Mouse (Mus musculus): ENCODE measurements around the gene Zp2. TPM values are rescaled to one million over a fixed set of nuclear protein-coding genes. Genes with fewer than 3 reads are reported as not detected.
A peak's percentile ranks its signal among the peaks of the same experiment; 100 is the strongest.

Zp2 gene
- total and polyA plus RNA-seq, 2 experiments from 2014 or later: not detected

DNA sequence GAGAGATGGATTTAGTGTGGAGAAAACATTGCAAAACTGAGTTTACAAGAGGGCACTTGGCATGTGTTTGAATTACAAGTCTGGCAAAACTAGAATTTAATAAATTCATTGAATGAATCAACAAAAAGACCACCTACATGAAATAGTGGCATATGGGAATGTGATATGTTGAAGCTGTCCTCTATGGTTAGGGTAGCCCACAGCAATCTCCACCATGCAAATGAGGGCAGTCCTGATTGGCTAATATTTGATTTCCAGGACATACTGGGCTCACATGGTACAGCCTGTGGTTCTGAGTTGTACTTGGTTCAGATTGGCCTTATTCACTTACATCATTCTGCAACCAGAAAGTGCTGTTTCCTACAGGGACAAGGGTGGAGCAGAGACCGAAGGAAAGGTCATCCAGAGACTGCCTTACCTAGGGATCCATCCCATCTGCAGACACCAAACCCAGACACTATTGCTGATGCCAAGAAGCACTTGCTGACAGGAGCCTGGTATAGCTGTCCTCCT, 27.2 kb upstream of the Zp2 start:
- Histone ChIP-seq H3K27me3 (ENCODE audit: insufficient read depth, low read length) (no peaks in the 10 kb centered on the region), H3K9me3 (ENCODE audit: low read length) (no peaks in the 10 kb centered on the region), H3K4me1 (ENCODE audit: insufficient read depth, low read length) (no peaks in the 10 kb centered on the region), H3K4me2 (ENCODE audit: low read depth, low read length) (no peak overlapping the region), H3K4me3 (ENCODE audit: low read length) (no peak overlapping the region), H3K36me3 (ENCODE audit: insufficient read depth, low read length) (no peaks in the 10 kb centered on the region), H3K9ac (replicated peaks; ENCODE audit: low read length) (no peak overlapping the region), H3K27ac (no peak overlapping the region)
- 90% methylated on average over 1 of the region's 1 CpGs for WGBS
- no peak for ATAC-seq
- no peak for DNase-seq (ENCODE audit: low spot score)
- no peak for TF ChIP-seq CTCF (IDR thresholded peaks at IDR 0.05; ENCODE audit: low read depth)

DNA sequence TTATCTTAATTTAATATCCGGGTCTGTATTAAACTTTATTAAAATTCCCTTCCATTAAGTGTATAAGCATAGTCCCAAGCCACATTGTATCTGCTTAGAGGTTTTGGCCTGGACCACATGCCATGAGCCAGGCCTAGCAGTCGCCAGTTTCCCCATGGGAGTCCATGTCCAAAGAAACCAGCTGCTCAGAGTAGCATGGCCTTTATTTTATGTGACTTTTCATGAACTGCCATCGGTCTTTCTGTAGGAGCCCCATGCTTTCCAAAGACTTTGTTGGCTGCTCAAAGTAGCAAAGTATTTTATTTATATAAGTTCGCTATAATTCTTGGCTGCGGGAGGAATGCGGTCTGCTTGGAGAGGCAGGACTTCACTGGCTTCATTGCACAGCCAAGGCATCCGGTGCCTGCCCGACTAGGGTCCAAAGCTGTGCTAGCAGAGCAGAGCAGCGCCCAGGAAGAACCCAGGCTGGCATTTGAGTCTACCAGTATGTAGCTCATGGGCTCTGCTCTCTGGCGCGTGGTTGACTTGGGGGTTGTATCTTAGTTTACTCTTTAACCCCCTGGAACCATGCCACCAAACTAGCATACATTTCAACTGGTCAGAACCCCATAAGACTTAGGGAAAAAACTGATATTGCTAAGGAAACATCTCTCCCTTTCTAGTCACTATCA, 18.6 kb upstream of the Zp2 start:
- Histone ChIP-seq H3K36me3 (ENCODE audit: insufficient read depth, low read length) (no peaks in the 10 kb centered on the region), H3K4me1 (ENCODE audit: insufficient read depth, low read length) (no peaks in the 10 kb centered on the region), H3K9ac (replicated peaks; ENCODE audit: low read length) (no peak overlapping the region), H3K27me3 (ENCODE audit: insufficient read depth, low read length) (no peaks in the 10 kb centered on the region), H3K4me2 (ENCODE audit: low read depth, low read length) (no peak overlapping the region), H3K9me3 (ENCODE audit: low read length) (no peaks in the 10 kb centered on the region), H3K27ac (no peak overlapping the region), H3K4me3 (ENCODE audit: low read length) (no peak overlapping the region)
- DNase-seq (ENCODE audit: low spot score) (no peak), ATAC-seq (no peak)
- no peak for TF ChIP-seq CTCF (IDR thresholded peaks at IDR 0.05; ENCODE audit: low read depth)
- 81% methylated on average over 11 of the region's 11 CpGs for WGBS

DNA sequence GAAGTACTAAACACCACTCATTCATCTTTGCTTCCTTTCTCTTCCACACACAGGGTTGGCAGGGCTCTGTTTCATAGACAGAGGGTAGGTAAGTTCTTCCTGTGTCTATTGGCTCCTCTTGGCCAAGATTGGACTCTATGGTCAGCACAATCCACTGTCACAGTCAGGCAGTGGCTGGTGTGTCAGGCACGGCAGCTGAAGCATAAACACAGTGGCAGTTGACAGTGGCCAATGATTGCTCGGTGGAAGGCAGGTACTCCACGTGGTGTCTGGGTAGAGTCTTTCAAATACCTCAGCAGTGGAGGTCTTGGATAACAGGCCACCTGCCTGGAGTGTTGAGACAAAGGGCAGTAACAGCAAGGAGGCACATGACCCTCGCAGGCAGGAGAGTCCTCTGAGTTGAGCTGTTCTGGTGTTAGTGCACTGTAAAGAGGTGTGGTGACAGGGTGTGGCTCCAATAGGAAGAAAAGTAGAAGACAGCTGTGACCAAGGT, 13.1 kb upstream of the Zp2 start:
- DNase-seq (ENCODE audit: low spot score) (no peak), ATAC-seq (no peak)
- H3K9me3 ChIP-seq (ENCODE audit: low read length): no peaks in the 10 kb centered on the region
- no peak overlapping the region for H3K9ac ChIP-seq (replicated peaks; ENCODE audit: low read length)
- 36% methylated on average over 4 of the region's 4 CpGs for WGBS
- H3K27me3 ChIP-seq (ENCODE audit: insufficient read depth, low read length): no peaks in the 10 kb centered on the region
- no peak overlapping the region for H3K4me3 ChIP-seq (ENCODE audit: low read length)
- H3K27ac ChIP-seq: no peak overlapping the region
- no peak for TF ChIP-seq CTCF (IDR thresholded peaks at IDR 0.05; ENCODE audit: low read depth)
- H3K4me2 ChIP-seq (ENCODE audit: low read depth, low read length): no peak overlapping the region
- no peaks in the 10 kb centered on the region for H3K36me3 ChIP-seq (ENCODE audit: insufficient read depth, low read length)
- H3K4me1 ChIP-seq (ENCODE audit: insufficient read depth, low read length): peaks cover 6% of the 10 kb centered on the region; the same call in 1 of the 2 replicates

DNA sequence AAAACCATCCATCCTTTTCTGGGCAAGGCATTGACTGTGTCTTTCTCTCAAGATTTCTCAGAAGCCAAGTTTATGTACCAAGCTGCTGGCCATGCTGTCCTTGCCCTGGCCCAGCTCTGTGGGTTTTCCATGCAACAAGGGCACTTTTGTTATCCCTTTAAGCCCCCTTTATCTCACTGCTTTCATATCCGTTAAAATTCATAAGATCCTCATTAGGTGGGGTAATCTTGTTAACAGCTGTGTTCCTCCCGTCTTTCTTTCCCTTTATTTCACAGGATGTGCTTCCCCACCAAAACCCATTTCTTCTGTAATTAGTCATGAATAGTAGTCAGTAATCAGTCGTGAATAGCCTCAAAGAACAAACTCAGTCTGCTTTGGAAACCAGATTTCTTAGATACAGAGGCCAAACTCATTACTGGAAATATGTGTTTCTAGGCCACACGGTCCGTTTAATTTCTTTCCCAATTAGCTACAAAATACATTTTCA, 12.5 kb upstream of the Zp2 start:
- no peak overlapping the region for H3K4me2 ChIP-seq (ENCODE audit: low read depth, low read length)
- H3K4me3 ChIP-seq (ENCODE audit: low read length): no peak overlapping the region
- DNase-seq (ENCODE audit: low spot score) (peak; percentile 10), ATAC-seq (no peak)
- 36% methylated on average over 5 of the region's 5 CpGs for WGBS
- no peak for TF ChIP-seq CTCF (IDR thresholded peaks at IDR 0.05; ENCODE audit: low read depth)
- no peak overlapping the region for H3K27ac ChIP-seq
- no peak overlapping the region for H3K9ac ChIP-seq (replicated peaks; ENCODE audit: low read length)
- no peaks in the 10 kb centered on the region for H3K9me3 ChIP-seq (ENCODE audit: low read length)
- H3K36me3 ChIP-seq (ENCODE audit: insufficient read depth, low read length): no peaks in the 10 kb centered on the region
- no peaks in the 10 kb centered on the region for H3K27me3 ChIP-seq (ENCODE audit: insufficient read depth, low read length)
- H3K4me1 ChIP-seq (ENCODE audit: insufficient read depth, low read length): peaks cover 6% of the 10 kb centered on the region; the same call in 1 of the 2 replicates

DNA sequence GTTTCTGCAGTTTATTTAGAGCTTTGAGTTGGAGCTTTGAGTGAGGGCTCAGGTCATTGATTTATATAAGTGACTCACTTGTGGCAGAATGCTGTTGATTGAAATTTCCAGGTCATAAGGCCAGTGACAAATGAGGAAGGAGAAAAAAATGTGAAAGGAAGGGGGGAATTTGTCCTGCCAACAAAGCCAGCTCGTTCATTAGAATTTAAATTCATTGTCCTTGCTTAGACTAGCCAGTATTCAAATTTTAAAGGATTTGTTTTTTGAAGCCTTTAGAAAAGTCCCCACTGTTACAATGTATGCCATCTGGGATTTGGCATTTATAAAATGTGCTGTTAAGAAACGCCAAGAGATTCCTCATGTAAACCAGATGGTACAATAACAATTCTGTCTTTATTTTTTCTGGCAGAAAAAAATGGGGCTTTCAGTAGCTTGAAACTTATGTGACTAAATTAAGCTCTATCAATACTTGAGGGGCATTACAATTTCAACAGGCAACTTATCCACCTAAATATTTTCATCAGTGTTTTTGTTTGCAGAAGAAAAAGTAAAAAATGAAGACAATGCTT, 11.8 kb upstream of the Zp2 start:
- no peak for TF ChIP-seq CTCF (IDR thresholded peaks at IDR 0.05; ENCODE audit: low read depth)
- no peak overlapping the region for H3K4me3 ChIP-seq (ENCODE audit: low read length)
- H3K4me2 ChIP-seq (ENCODE audit: low read depth, low read length): no peak overlapping the region
- H3K9me3 ChIP-seq (ENCODE audit: low read length): no peaks in the 10 kb centered on the region
- ATAC-seq: no peak
- 15% methylated on average over 2 of the region's 2 CpGs for WGBS
- no peak for DNase-seq (ENCODE audit: low spot score)
- no peaks in the 10 kb centered on the region for H3K36me3 ChIP-seq (ENCODE audit: insufficient read depth, low read length)
- H3K27ac ChIP-seq: no peak overlapping the region
- no peak overlapping the region for H3K9ac ChIP-seq (replicated peaks; ENCODE audit: low read length)
- peaks cover 6% of the 10 kb centered on the region; the same call in 1 of the 2 replicates for H3K4me1 ChIP-seq (ENCODE audit: insufficient read depth, low read length)
- H3K27me3 ChIP-seq (ENCODE audit: insufficient read depth, low read length): no peaks in the 10 kb centered on the region

DNA sequence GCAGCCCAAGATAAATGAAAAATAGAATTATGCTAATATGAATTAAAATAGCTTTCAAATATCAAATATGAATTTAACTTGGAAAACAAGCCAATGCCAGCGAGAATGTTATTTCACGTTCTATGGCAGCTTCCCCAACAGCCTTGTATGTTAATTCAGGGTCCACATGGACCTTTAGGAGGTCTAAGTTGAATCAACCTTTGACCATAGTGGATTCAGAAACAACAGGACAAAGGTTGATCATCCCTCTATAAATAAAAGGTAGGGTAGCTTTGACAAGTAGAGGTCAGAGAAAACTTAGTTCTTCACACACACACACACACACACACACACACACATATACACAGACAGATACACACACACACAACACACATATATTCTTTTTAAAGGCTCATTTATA, 5.8 kb upstream of the Zp2 start:
- ATAC-seq (no peak), DNase-seq (ENCODE audit: low spot score) (no peak)

DNA sequence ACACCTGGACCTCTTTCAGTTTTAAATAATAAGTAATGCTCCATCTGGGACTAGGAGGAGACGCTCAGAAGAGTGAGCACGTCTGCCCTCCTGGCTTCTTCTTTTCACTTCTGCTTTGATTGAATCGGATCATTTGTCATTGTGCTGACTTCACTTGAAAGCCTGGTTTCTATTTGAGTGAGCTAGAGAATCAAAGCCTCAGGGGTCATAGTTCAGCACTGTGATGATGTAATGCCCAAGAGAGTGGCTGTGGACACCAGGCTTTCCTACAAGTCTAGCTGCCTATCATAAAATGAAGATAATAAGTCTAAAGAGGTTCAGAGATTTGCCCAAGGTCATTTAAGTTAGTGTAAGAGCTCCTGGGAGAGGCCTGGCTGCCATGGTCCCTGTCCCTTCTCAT, 5.2 kb upstream of the Zp2 start:
- no peak overlapping the region for H3K27ac ChIP-seq
- no peaks in the 10 kb centered on the region for H3K36me3 ChIP-seq (ENCODE audit: insufficient read depth, low read length)
- H3K4me1 ChIP-seq (ENCODE audit: insufficient read depth, low read length): no peaks in the 10 kb centered on the region
- TF ChIP-seq CTCF (IDR thresholded peaks at IDR 0.05; ENCODE audit: low read depth): no peak
- H3K9ac ChIP-seq (replicated peaks; ENCODE audit: low read length): no peak overlapping the region
- DNase-seq (ENCODE audit: low spot score): no peak
- H3K4me2 ChIP-seq (ENCODE audit: low read depth, low read length): no peak overlapping the region
- WGBS: 23% methylated on average over 3 of the region's 3 CpGs
- no peak overlapping the region for H3K4me3 ChIP-seq (ENCODE audit: low read length)
- no peak for ATAC-seq
- no peaks in the 10 kb centered on the region for H3K27me3 ChIP-seq (ENCODE audit: insufficient read depth, low read length)
- H3K9me3 ChIP-seq (ENCODE audit: low read length): no peaks in the 10 kb centered on the region

More for the DNA sequence above, 5.8 kb upstream of the Zp2 start:
- Histone ChIP-seq H3K27ac (no peak overlapping the region), H3K4me1 (ENCODE audit: insufficient read depth, low read length) (no peaks in the 10 kb centered on the region), H3K9me3 (ENCODE audit: low read length) (no peaks in the 10 kb centered on the region), H3K9ac (replicated peaks; ENCODE audit: low read length) (no peak overlapping the region), H3K4me2 (ENCODE audit: low read depth, low read length) (no peak overlapping the region), H3K27me3 (ENCODE audit: insufficient read depth, low read length) (no peaks in the 10 kb centered on the region), H3K36me3 (ENCODE audit: insufficient read depth, low read length) (no peaks in the 10 kb centered on the region), H3K4me3 (ENCODE audit: low read length) (no peak overlapping the region)
- TF ChIP-seq CTCF (IDR thresholded peaks at IDR 0.05; ENCODE audit: low read depth): no peak
- WGBS: 77% methylated on average over 2 of the region's 2 CpGs
